Mouse (Mus musculus) thymus, adult 2 months (tissue): ENCODE data around the gene Rbbp6.

Experiments
- CTCF ChIP-seq: fragments of 200-500 bp; IDR thresholded peaks from 2 replicates; pipeline ENCODE4 v1.5.1; 2012; ENCODE audit warnings: mild to moderate bottlenecking, control low read depth, low read length, moderate library complexity, borderline replicate concordance; ENCODE audit not compliant: control insufficient read depth, poor library complexity, insufficient read depth; ENCODE audit errors: extremely low read depth
- POLR2A ChIP-seq: fragments of 200-500 bp; IDR thresholded peaks from 2 replicates; pipeline ENCODE4 v1.6.1; 2012; ENCODE audit warnings: mild to moderate bottlenecking, low read length, control low read depth, moderate library complexity; ENCODE audit not compliant: control insufficient read depth, poor library complexity, insufficient read depth; ENCODE audit errors: extremely low read depth

DNA sequence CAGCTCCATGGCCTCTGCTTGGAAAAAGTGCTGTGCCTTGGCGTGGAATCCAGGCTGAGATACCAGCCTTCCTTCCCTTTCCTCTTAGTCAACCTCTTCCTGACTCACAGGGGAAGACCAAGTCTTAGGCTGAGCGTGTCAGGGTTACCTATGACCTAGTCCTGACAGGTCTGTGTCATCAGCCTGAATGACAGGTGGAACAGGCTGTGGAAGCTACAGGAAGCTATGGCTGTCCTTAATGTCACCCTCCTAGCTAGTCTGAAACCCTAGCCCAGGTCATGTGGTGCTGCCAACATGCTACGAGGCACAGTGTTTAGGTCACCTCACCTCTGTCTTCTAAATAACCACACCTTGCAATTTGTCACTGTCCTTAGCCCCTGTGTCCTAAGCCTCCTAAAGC is 16.2 kb upstream of the Rbbp6 start:
- TF ChIP-seq CTCF (no peak), POLR2A (no peak)
